Mouse (Mus musculus) retina, embryonic 14.5 days (tissue): ENCODE measurements around the gene Rplp0.
"Not testable (repeated sequence)": the region's sequence is repeated elsewhere in the genome, so short reads cannot be mapped to it uniquely, and the experiment has no call there.

ENCODE experiments used
- DNase-seq: peaks from one replicate; pipeline ENCODE4 v3.0.0-alpha.2; 2015; ENCODE audit warnings: low spot score

Gene Rplp0

GRCm38 (mm10) chr5:115559237-115560101 is at the start of gene Rplp0:
Rplp0 (plus strand) TSS chr5:115559467.
- DNase-seq = peak; percentile 99

DNA sequence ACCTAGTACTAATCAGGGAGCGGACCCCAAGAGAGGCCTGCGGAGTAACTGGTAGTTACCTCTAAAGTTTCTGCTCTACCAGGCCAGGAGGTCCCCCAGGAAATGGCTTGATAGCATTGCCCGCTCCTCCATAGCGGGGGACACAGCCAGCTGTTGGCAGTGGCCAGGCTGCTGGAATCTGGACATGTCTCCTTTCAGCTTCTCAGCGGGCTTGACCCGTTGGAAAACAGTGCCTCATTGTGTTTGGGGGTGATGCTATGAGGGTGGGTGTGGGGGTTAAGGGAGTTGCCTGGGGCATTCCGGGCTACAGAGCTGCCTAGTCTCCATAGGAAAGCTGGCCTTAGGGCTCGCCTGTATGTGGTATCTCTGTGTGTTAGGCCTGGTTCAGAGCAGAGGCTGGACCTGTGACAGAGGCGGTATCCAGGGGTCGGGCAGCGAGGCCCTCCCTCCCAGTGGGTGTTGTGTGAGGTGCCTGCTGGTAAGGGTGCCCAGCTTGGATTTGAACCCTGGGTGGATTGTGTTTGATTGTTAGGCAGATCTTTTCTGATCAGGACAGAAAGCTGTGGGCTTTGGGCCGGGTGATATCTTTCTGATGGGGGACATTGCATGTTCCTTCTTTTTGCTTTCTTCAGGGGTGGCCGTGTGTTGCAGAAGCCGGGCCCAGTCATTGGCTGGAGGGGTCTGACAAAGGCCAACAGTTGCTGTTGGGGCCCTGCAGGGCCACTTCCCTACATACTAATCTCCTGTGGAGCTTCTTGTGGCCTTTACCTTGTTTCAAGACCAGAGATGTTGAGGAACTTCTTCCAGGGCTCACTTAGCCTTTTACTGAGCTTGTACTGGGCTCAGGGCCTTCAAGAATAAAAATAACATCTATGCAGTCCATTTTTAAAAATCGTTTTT is 49.2 kb upstream of the Rplp0 start:
- no peak for DNase-seq

DNA sequence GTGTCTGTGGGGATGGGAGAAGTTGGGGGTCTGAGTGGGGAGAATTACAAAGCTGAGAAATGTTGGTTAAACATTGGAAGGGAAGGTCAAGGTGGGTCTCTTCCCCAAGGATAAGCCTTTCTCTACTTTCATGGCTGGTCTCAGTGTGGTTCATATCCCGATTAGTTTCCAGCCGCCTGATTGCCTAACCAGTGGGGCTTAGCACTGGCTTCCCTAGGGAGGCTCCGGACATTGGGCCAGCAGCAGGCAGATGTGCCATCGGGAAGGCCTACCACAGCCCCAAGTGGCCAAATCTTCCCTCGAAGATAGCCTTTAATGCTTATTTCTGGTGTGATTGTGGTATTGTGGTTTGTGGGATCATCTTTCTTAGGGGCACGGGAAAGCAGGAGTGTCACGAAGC is 46.9 kb upstream of the Rplp0 start:
- no peak for DNase-seq

GRCm38 (mm10) chr5:115513246-115513645 is 46.0 kb upstream of the Rplp0 start:
- no peak for DNase-seq

DNA sequence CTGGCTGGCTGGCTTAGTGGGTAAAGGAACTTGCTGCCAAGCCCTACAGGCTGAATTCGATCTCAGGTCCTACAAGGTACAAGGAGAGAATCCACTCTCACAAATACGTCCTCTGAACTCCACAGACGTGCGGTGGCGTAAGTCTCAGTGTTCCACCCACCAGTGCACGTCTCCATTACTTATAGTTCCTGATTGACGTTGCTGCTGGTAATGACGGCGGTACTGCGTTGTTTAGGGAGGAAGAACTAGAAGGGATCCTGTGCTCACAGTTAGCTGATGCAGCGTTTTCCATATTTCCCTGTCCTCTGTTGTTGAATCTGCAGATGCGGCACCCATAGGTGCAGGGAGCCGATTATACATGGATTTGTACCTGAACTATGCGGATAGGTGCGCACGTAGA is 45.5 kb upstream of the Rplp0 start:
- no peak for DNase-seq

DNA sequence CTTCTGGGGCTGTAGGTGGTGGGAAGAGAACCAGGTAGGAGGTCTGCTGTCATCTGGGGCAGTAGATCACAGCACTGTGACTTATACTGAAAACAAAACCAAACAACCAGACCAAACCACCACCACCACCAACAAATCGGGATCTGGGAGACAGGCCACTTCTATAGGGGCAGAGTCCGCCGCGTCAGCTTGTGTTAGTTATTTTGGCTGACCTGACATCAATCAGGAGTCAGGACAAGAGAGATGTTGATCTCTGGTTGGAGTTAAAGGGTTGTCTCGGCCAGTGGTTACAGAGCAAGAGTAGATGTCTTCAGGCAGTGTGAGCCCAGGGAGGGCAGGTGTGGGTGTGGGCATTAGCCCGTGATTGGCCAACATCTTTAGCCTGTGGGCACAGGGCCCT is 44.9 kb upstream of the Rplp0 start:
- DNase-seq = no peak

- DNase-seq = no peak
These were observed 44.2 kb upstream of the Rplp0 start for GRCm38 (mm10) chr5:115514896-115515587.

DNA sequence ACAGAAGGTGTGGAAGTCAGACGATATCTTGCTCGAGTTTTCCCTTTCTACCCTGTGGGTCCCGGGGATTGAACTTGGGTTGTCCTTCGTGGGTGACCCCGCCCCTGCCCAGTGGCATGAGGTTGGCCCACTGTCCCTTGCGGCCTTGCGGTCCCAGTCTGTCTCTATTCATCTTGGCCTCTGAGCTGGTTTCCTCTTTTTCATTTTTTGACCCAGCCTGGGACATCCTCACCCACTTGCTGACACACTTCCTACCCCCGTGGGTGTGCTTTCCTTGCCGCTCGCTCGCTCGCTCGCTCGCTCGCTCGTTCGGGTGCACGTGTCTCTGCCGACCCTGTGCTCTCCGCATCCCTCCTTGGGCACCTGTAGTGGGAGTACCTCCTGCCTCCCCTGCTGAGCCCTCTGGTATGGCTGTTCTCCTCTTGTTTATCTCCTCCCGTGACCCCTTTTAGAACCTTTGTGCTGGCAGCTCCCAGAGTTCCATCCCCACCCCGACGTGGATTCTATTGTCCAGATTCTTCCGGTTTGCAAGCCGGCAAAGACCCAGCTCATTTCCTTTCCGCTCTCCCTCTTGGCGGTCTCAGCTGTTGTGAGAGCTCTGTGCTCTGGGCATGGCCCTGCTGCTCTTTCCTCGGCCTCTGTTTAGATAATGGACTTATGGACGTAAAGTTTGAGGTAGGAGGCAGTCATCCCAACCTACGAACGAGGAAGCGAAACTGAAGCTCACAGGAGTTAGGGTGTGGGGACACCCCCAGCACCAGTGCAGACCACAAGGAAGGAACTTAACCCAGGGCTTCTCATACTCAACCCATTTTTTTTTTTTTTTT is 43.0 kb upstream of the Rplp0 start:
- no peak for DNase-seq

GRCm38 (mm10) chr5:115516908-115517307 is 42.4 kb upstream of the Rplp0 start:
- DNase-seq = no peak

- DNase-seq = no peak
These were observed 41.8 kb upstream of the Rplp0 start for GRCm38 (mm10) chr5:115517501-115517900.

- not testable (repeated sequence) for DNase-seq
These were observed 41.1 kb upstream of the Rplp0 start for GRCm38 (mm10) chr5:115518214-115518613.

DNA sequence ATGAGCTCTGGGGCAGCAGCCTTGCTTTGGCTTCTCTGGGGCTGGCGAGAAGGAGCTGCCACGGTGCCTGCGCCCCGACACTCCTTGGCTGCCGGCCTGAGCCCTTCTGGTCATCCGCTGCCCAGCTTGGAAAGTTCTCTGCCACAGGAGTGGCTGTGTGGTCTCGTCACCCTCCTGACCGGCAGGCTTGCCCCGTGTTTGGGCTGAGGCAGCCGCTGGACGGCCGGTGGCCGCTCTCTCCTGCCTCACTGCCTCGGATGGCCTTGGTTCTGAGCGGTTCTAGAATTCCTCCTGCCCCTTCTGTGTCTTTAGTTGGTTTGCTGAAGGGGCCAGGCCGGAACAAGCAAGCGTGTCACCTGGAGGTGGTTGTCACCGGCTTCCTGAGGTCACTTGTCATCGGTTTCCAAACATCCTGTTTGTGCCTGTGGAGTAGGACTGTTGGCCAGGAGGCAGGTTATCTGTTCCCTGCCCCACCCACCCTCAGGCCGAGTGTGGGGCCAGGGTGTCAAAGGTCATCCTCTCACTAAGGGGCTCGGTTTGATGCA is 38.9 kb upstream of the Rplp0 start:
- no peak for DNase-seq

DNA sequence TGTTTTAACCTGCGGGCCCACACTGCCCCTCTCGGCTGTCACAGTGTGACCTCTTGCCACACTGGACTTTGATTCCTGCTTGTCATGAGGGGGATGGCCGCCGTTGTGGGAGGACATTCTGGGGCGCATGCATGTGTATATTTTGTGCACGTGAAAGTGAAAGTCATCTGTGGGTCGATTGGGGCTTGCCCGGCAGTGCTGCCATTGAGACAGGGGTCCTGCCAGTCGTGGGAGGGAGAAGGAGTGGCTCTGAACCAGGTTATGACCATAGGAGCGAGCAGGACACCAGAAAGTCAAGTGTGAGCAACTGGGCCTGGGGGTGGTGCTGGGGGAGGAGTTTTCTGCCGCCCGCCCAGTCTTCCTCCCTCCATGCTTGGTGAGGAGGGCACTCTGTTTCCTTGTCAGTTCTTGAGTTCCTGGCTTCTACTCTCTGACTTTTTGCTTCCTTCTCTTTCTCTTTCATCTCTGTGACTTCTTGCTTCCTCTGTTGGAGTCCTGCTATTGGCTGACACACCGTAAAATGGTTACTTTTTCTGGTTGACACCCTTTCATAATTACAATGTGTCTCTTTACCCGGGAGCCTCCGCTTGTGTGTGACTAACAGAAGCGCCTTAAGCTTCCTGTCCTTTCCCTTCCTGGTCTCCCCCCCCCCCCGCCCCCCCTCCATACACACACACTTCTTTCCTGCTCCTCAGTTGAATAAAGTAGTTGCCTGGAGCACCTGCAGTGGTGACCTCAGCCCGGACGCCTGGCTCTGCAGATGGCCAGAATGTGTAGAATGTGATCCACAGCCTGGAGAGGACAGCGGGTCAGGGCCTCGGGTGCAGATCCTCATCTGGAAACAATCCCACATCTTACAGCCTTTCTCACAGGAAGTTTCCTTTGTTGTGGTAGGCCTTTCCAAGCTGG is 37.5 kb upstream of the Rplp0 start:
- DNase-seq = no peak

- DNase-seq = no peak
These were observed 36.7 kb upstream of the Rplp0 start for GRCm38 (mm10) chr5:115522531-115522930.

GRCm38 (mm10) chr5:115522981-115523499 is 36.2 kb upstream of the Rplp0 start:
- DNase-seq = no peak

DNA sequence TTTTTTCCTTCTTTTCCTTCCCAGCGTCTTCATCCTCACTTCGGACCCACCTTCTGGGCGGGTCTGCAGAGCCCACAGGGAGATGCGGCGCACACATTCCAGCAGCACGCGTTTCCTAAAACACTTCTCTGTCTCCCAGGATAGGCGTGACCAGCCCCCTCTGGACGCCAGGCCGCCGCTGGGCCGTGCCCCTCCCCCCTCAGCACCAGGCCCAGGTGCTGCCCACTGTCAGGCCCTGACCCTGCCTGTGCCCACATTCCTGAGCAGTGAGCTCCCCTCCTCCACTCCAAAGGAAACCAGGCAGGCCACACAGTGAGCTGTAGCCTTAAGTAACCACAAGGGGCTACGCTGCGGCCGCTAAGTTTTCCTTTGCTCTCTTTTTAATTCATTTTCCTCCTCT is 35.3 kb upstream of the Rplp0 start:
- DNase-seq = peak; percentile 45

DNA sequence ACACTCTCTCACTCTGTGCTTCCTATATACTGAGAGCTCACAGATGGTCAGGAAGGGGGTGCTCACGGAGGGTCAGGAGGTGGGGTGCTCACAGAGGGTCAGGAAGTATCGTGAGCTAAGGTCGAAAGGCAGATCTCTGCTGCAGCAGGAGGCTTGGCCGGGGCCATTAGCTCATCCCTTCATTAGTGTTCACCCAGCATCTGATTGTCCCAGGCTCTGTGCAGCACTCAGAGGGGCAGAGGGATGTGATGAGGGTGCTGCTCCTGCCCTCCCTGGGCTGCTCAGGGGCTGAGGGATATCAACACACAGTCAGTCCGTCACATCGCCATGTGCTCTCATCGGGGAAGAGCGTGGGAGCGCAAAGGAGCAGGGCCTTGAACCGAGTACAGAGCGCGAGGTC is 34.8 kb upstream of the Rplp0 start:
- no peak for DNase-seq

- no peak for DNase-seq
These were observed 33.9 kb upstream of the Rplp0 start for GRCm38 (mm10) chr5:115525416-115525815.

- no peak for DNase-seq
These were observed 33.3 kb upstream of the Rplp0 start for GRCm38 (mm10) chr5:115525943-115526342.
